ENCODE assay signal across 11 mouse cellular contexts in the genomic region with DNA sequence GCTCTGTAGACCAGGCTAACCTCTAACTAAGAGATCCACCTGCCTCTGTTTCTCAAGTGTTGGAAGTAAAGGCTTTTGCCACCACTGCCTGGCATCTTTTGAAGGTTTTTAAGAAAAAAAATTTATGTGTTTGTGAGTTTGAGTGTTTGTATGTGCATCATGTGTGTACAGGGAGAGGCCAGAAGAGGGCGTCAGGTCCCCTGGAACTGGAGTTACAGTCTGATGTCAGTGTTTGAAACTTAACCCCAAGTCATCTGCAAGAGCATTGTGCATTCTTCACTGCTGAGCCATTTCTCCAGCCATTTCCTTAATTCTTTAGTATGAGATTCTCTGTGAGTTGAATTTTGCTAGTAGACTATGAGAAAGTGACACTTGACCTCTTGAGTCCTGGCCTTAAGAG. TPM values are rescaled to one million over a fixed set of nuclear protein-coding genes. Genes with fewer than 3 reads are reported as not detected.
DNase-seq lines count a peak whose midpoint lies in the region; ATAC-seq and TF ChIP-seq lines count a peak whose summit lies in the region.
"Had no signal": no experiment of that assay in that cellular context is flagged by ENCODE, and none has a peak within 500 bp of the region (broad histone marks: within the 10 kb centered on the region; RNA-seq: fewer than 3 reads in every experiment).

No protein-coding gene starts in this region.

- DNase-seq in 3134 (ENCODE audit: extremely low read depth, insufficient read length, low spot score), result peak; percentile 32
- DNase-seq in lung, postnatal 36 days, result peak; percentile 34
- DNase-seq in testis, postnatal 14 days (ENCODE audit: low spot score), result no peak
- DNase-seq in gastrocnemius, postnatal 36 days, result no peak
- no peak for DNase-seq in urinary bladder, postnatal 25 days (ENCODE audit: low spot score)
- DNase-seq: gastrocnemius, postnatal 10 days had no signal

- no peak overlapping the region for H3K4me2 ChIP-seq in intestine, postnatal 0 days (replicated peaks; ENCODE audit: low read depth)
- no peak overlapping the region for H3K4me2 ChIP-seq in intestine, embryonic 15.5 days (replicated peaks)

- intact Hi-C loops in gastrocnemius, postnatal 36 days (cut with DNase I), result no loop called here

- no peak overlapping the region for H3K4me3 ChIP-seq in intestine, postnatal 0 days (ENCODE audit: low read depth, low read length)
- no peak overlapping the region for H3K4me3 ChIP-seq in intestine, embryonic 15.5 days (replicated peaks)
- H3K4me3 ChIP-seq in E14TG2a.4 (replicated peaks; ENCODE audit: low read length), result no peak overlapping the region
- H3K4me3 ChIP-seq: limb, embryonic 10.5 days; midbrain, embryonic 10.5 days had no signal

- no peak overlapping the region for H3K27ac ChIP-seq in intestine, postnatal 0 days (ENCODE audit: low read depth, low read length)
- H3K27ac ChIP-seq in intestine, embryonic 15.5 days, result no peak overlapping the region
- H3K27ac ChIP-seq: limb, embryonic 10.5 days; midbrain, embryonic 10.5 days had no signal

- 0 out of 2 replicates have a peak, but pooled peaks cover 6% of the 10 kb centered on the region for H3K36me3 ChIP-seq in intestine, postnatal 0 days (ENCODE audit: control insufficient read depth, insufficient read depth)
- no peaks in the 10 kb centered on the region for H3K36me3 ChIP-seq in intestine, embryonic 15.5 days
- peaks cover 30% of the 10 kb centered on the region for H3K36me3 ChIP-seq in E14TG2a.4 (ENCODE audit: insufficient read depth, low read length)

- H3K9me3 ChIP-seq in intestine, postnatal 0 days (ENCODE audit: control insufficient read depth), result no peaks in the 10 kb centered on the region
- H3K9me3 ChIP-seq in intestine, embryonic 15.5 days, result no peaks in the 10 kb centered on the region
- H3K9me3 ChIP-seq in E14TG2a.4 (ENCODE audit: low read length), result no peaks in the 10 kb centered on the region
- H3K9me3 ChIP-seq: limb, embryonic 10.5 days; midbrain, embryonic 10.5 days had no signal

- H3K27me3 ChIP-seq in intestine, postnatal 0 days (replicated peaks; ENCODE audit: control insufficient read depth, insufficient read depth, low read length), result no peaks in the 10 kb centered on the region
- H3K27me3 ChIP-seq in intestine, embryonic 15.5 days (replicated peaks), result no peaks in the 10 kb centered on the region
- H3K27me3 ChIP-seq in E14TG2a.4 (ENCODE audit: insufficient read depth, low read length), result no peaks in the 10 kb centered on the region

- peaks cover 5% of the 10 kb centered on the region; the same call in 1 of the 2 replicates for H3K4me1 ChIP-seq in intestine, postnatal 0 days (replicated peaks; ENCODE audit: control insufficient read depth, insufficient read depth, low read length)
- no peaks in the 10 kb centered on the region for H3K4me1 ChIP-seq in intestine, embryonic 15.5 days (replicated peaks)
- 0 out of 2 replicates have a peak, but pooled peaks cover 10% of the 10 kb centered on the region for H3K4me1 ChIP-seq in E14TG2a.4 (replicated peaks; ENCODE audit: low read depth, low read length)
- H3K4me1 ChIP-seq: limb, embryonic 10.5 days; midbrain, embryonic 10.5 days had no signal

- no peak overlapping the region for H3K9ac ChIP-seq in intestine, postnatal 0 days (ENCODE audit: low read depth, low read length)
- no peak overlapping the region for H3K9ac ChIP-seq in intestine, embryonic 15.5 days

- ATAC-seq in intestine, postnatal 0 days, result no peak
- ATAC-seq in intestine, embryonic 15.5 days, result no peak

- TF ChIP-seq CTCF in intestine, postnatal 0 days (IDR thresholded peaks at IDR 0.05; ENCODE audit: low read depth), result peak; percentile 55
- peak; percentile 45 for TF ChIP-seq CTCF in E14TG2a.4 (conservative IDR thresholded peaks at IDR 0.05; ENCODE audit: low read length)

- 77% methylated on average over 1 of the region's 1 CpGs for WGBS in intestine, postnatal 0 days
- WGBS in intestine, embryonic 15.5 days, result 62% methylated on average over 1 of the region's 1 CpGs

RNA-seq across cellular contexts. Expression of gene Babam2, which starts 11.9 kb away (rescaled TPM):
- polyA plus RNA-seq in intestine, postnatal 0 days (2015; fragmentation: Nextera tagmentation; extraction: Ambion mirVana), result 51.9 and 53.8 TPM in 2 replicates
- 70.9 and 78.7 TPM in 2 replicates for polyA plus RNA-seq in intestine, embryonic 15.5 days (2015; fragmentation: Nextera tagmentation; extraction: Ambion mirVana)
- 10 to 100 TPM; 24.9 to 30.9 TPM for total RNA-seq in gastrocnemius, postnatal 36 days (2021)

RNA-seq across cellular contexts. Expression of gene Rbks, which starts 12.0 kb away (rescaled TPM):
- polyA plus RNA-seq in intestine, postnatal 0 days (2015; fragmentation: Nextera tagmentation; extraction: Ambion mirVana), result 20.7 and 22.3 TPM in 2 replicates
- 15.4 and 16.6 TPM in 2 replicates for polyA plus RNA-seq in intestine, embryonic 15.5 days (2015; fragmentation: Nextera tagmentation; extraction: Ambion mirVana)
- total RNA-seq in gastrocnemius, postnatal 36 days (2021), result 1 to 10 TPM; 3.3 to 3.9 TPM

Comparison
In these comparisons a context has a peak if more than half of its experiments do, and no peak if none do; other contexts are left out.
1. DNase-seq: peak in 3134 (single experiment) and lung, postnatal 36 days (single experiment); none in testis, postnatal 14 days (single experiment), gastrocnemius, postnatal 36 days (0 of 2) and urinary bladder, postnatal 25 days (single experiment).